Comparison of ENCODE assay signal across 8 mouse cellular contexts in genomic region chr8:120191633-120192032, GRCm38 (mm10). TPM values are rescaled to one million over a fixed set of nuclear protein-coding genes. Genes with fewer than 3 reads are reported as not detected.
DNase-seq lines count a peak whose midpoint lies in the region; ATAC-seq and TF ChIP-seq lines count a peak whose summit lies in the region.
"Had no signal": no experiment of that assay in that cellular context is flagged by ENCODE, and none has a peak within 500 bp of the region (broad histone marks: within the 10 kb centered on the region; RNA-seq: fewer than 3 reads in every experiment).

No protein-coding gene starts in this region.

- no peaks in the 10 kb centered on the region for H3K36me3 ChIP-seq in kidney, embryonic 15.5 days
- H3K36me3 ChIP-seq in forebrain, embryonic 13.5 days (ENCODE audit: poor library complexity, severe bottlenecking), result no peaks in the 10 kb centered on the region
- no peaks in the 10 kb centered on the region for H3K36me3 ChIP-seq in limb, embryonic 14.5 days (ENCODE audit: control insufficient read depth, insufficient read depth, low read length)
- H3K36me3 ChIP-seq: liver, embryonic 15.5 days had no signal

- no peak for ATAC-seq in kidney, embryonic 15.5 days (replicated peaks; ENCODE audit: low FRiP score)
- ATAC-seq in forebrain, embryonic 13.5 days, result no peak
- ATAC-seq in limb, embryonic 14.5 days (ENCODE audit: low FRiP score, low read depth), result no peak

- H3K9me3 ChIP-seq in kidney, embryonic 15.5 days (replicated peaks), result no peaks in the 10 kb centered on the region
- H3K9me3 ChIP-seq in forebrain, embryonic 13.5 days (replicated peaks), result no peaks in the 10 kb centered on the region
- no peaks in the 10 kb centered on the region for H3K9me3 ChIP-seq in limb, embryonic 14.5 days (ENCODE audit: control insufficient read depth, low read length)
- H3K9me3 ChIP-seq: liver, embryonic 15.5 days had no signal

- peak overlapping the region; percentile 61; the same call in 1 of the 2 replicates for H3K4me2 ChIP-seq in kidney, embryonic 15.5 days
- H3K4me2 ChIP-seq in forebrain, embryonic 13.5 days, result no peak overlapping the region
- peak overlapping the region; percentile 42 for H3K4me2 ChIP-seq in limb, embryonic 14.5 days (replicated peaks; ENCODE audit: low read depth, low read length, severe bottlenecking)

- TF ChIP-seq POLR2A in brain, embryonic 14.5 days (IDR thresholded peaks at IDR 0.05; ENCODE audit: borderline replicate concordance, extremely low read depth, insufficient read depth, insufficient read length, poor library complexity, severe bottlenecking), result no peak
- no peak for TF ChIP-seq POLR2A in limb, embryonic 14.5 days (IDR thresholded peaks at IDR 0.05; ENCODE audit: borderline replicate concordance, extremely low read depth, insufficient read depth, insufficient read length)

- DNase-seq in kidney, postnatal 4 days, result no peak
- peak; percentile 57 for DNase-seq in brain, embryonic 14.5 days (ENCODE audit: low read depth)
- DNase-seq in limb, embryonic 14.5 days (ENCODE audit: low spot score), result no peak
- DNase-seq in right cerebral cortex, postnatal 14 days, result no peak
- DNase-seq in left cerebral cortex, adult 18-20 months (ENCODE audit: low spot score in 2 of 2), result no peak

- no peak for TF ChIP-seq CTCF in brain, embryonic 14.5 days (IDR thresholded peaks at IDR 0.05; ENCODE audit: borderline replicate concordance, extremely low read depth, insufficient read depth, insufficient read length)

- H3K9ac ChIP-seq in kidney, embryonic 15.5 days, result no peak overlapping the region
- H3K9ac ChIP-seq in forebrain, embryonic 13.5 days, result no peak overlapping the region
- H3K9ac ChIP-seq in limb, embryonic 14.5 days (ENCODE audit: low read depth, low read length, severe bottlenecking), result peak overlapping the region; percentile 18; the same call in 1 of the 2 replicates
- H3K9ac ChIP-seq: liver, embryonic 15.5 days had no signal

- no peaks in the 10 kb centered on the region for H3K27me3 ChIP-seq in kidney, embryonic 15.5 days
- no peaks in the 10 kb centered on the region for H3K27me3 ChIP-seq in forebrain, embryonic 13.5 days
- H3K27me3 ChIP-seq in limb, embryonic 14.5 days (ENCODE audit: control insufficient read depth, insufficient read depth, low read length), result no peaks in the 10 kb centered on the region
- H3K27me3 ChIP-seq: liver, embryonic 15.5 days had no signal

- H3K4me3 ChIP-seq in kidney, embryonic 15.5 days (replicated peaks), result no peak overlapping the region
- no peak overlapping the region for H3K4me3 ChIP-seq in forebrain, embryonic 13.5 days
- H3K4me3 ChIP-seq in limb, embryonic 14.5 days (replicated peaks; ENCODE audit: low read length), result no peak overlapping the region

- H3K27ac ChIP-seq in kidney, embryonic 15.5 days, result peak overlapping the region; percentile 90
- peak overlapping the region; percentile 68; the same call in 1 of the 2 replicates for H3K27ac ChIP-seq in forebrain, embryonic 13.5 days
- H3K27ac ChIP-seq in limb, embryonic 14.5 days (replicated peaks; ENCODE audit: low read depth, low read length), result peak overlapping the region; percentile 79
- H3K27ac ChIP-seq: liver, embryonic 15.5 days had no signal

- WGBS in kidney, embryonic 15.5 days, result 72% methylated on average over 5 of the region's 5 CpGs
- 72% methylated on average over 5 of the region's 5 CpGs for WGBS in forebrain, embryonic 13.5 days
- 50% methylated on average over 5 of the region's 5 CpGs for WGBS in limb, embryonic 14.5 days

- H3K4me1 ChIP-seq in kidney, embryonic 15.5 days, result peaks cover 40% of the 10 kb centered on the region
- peaks cover 20% of the 10 kb centered on the region for H3K4me1 ChIP-seq in forebrain, embryonic 13.5 days
- peaks cover 23% of the 10 kb centered on the region for H3K4me1 ChIP-seq in limb, embryonic 14.5 days (ENCODE audit: control insufficient read depth, insufficient read depth, low read length)

RNA-seq across cellular contexts. Expression of gene Fam92b, which starts 14.4 kb away (rescaled TPM):
- 0.13 TPM in 1 of 2 replicates, not detected in the other for polyA plus RNA-seq in kidney, embryonic 15.5 days (2015; fragmentation: Nextera tagmentation; extraction: Ambion mirVana)
- 1.3 and 1.7 TPM in 2 replicates for polyA plus RNA-seq in brain, embryonic 14.5 days (2012; rRNA removed)
- 1.4 and 1.9 TPM in 2 replicates for polyA plus RNA-seq in forebrain, embryonic 13.5 days (2015; fragmentation: Nextera tagmentation; extraction: Ambion mirVana)
- not detected in 2 replicates for polyA plus RNA-seq in limb, embryonic 14.5 days (2012; rRNA removed)
- polyA plus RNA-seq in limb, embryonic 14.5 days (2014; fragmentation: Nextera tagmentation; extraction: Ambion mirVana), result not detected in 2 replicates
- total RNA-seq in left cerebral cortex, adult 18-20 months (2021), result under 1 TPM in 1 of 2 experiments, not detected in 1; 0.63 TPM
- polyA plus RNA-seq: liver, embryonic 15.5 days had no signal

RNA-seq across cellular contexts. Expression of gene Gse1, which starts 36.6 kb away (rescaled TPM):
- polyA plus RNA-seq in kidney, embryonic 15.5 days (2015; fragmentation: Nextera tagmentation; extraction: Ambion mirVana), result 8.3 and 10.0 TPM in 2 replicates
- polyA plus RNA-seq in brain, embryonic 14.5 days (2012; rRNA removed), result 70.3 and 70.4 TPM in 2 replicates
- 24.0 and 24.9 TPM in 2 replicates for polyA plus RNA-seq in forebrain, embryonic 13.5 days (2015; fragmentation: Nextera tagmentation; extraction: Ambion mirVana)
- polyA plus RNA-seq in limb, embryonic 14.5 days (2012; rRNA removed), result 32.6 and 43.9 TPM in 2 replicates
- polyA plus RNA-seq in limb, embryonic 14.5 days (2014; fragmentation: Nextera tagmentation; extraction: Ambion mirVana), result 10.2 and 10.3 TPM in 2 replicates
- total RNA-seq in left cerebral cortex, adult 18-20 months (2021), result 10 to 100 TPM; 79.8 to 90.8 TPM
